Mouse (Mus musculus): ENCODE measurements around the gene Lsamp.

DNA sequence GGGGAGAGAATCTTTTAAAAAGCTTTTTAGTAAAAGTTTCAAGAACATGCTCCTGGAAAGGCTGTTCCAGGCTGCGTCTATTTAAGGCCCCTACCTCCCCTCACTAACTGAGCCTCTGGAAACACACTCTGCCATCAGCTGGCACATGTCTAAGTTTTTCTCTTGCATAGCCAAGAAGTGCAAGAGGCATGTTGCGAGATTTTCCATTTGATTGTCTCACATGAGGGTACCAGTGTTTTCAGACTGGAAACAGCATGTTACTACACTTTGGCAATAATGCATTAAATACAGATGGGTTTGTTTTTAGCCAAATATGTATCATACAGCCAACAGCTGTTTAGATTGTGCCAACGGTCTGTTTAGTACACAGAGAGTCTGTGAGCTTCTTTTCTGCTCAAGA is 958.1 kb downstream of the Lsamp start:
- TF ChIP-seq GATA1 (IDR thresholded peaks at IDR 0.05; ENCODE audit: low read length) (no peak), TAL1 (IDR thresholded peaks at IDR 0.05; ENCODE audit: low read length) (no peak)
